Mouse (Mus musculus): ENCODE data around the gene Vmn1r86. TPM values are rescaled to one million over a fixed set of nuclear protein-coding genes. Genes with fewer than 3 reads are reported as not detected.
"Not testable (repeated sequence)": the region's sequence is repeated elsewhere in the genome, so short reads cannot be mapped to it uniquely, and the experiment has no call there.

The Vmn1r86 gene
- not detected in 2 replicates for polyA plus RNA-seq (2014; fragmentation: Nextera tagmentation; extraction: Ambion mirVana)

GRCm38 (mm10) chr7:13119817-13120216 is at the start of gene Vmn1r86:
TSS of gene Vmn1r86 (minus strand) at chr7:13119917.
- Histone ChIP-seq H3K9ac (ENCODE audit: low read length) (no peak within 1 kb of the TSS), H3K27me3 (replicated peaks; ENCODE audit: control insufficient read depth, insufficient read depth, low read length) (no peaks in the 10 kb centered on the region), H3K9me3 (ENCODE audit: control insufficient read depth, low read length) (no peaks in the 10 kb centered on the region), H3K27ac (ENCODE audit: low read depth) (no peak within 1 kb of the TSS), H3K4me1 (replicated peaks; ENCODE audit: control insufficient read depth, insufficient read depth, low read length) (no peaks in the 10 kb centered on the region), H3K4me3 (ENCODE audit: low read depth, low read length) (no peak within 1 kb of the TSS), H3K36me3 (ENCODE audit: control insufficient read depth, insufficient read depth, low read length) (no peaks in the 10 kb centered on the region), H3K4me2 (ENCODE audit: low read length) (no peak within 1 kb of the TSS)
- DNase-seq (ENCODE audit: low spot score) (no peak), ATAC-seq (replicated peaks; ENCODE audit: low FRiP score, low TSS enrichment, low read depth) (no peak)

GRCm38 (mm10) chr7:13159268-13159667 is 39.6 kb upstream of the Vmn1r86 start, which contains the start of gene Vmn1r88:
TSS of gene Vmn1r88 (plus strand) at chr7:13159568.
- no peaks in the 10 kb centered on the region for H3K36me3 ChIP-seq (ENCODE audit: control insufficient read depth, insufficient read depth, low read length)
- no peak for ATAC-seq (replicated peaks; ENCODE audit: low FRiP score, low TSS enrichment, low read depth)
- no peak within 1 kb of the TSS for H3K4me3 ChIP-seq (ENCODE audit: low read depth, low read length)
- no peak within 1 kb of the TSS for H3K9ac ChIP-seq (ENCODE audit: low read length)
- no peak within 1 kb of the TSS for H3K4me2 ChIP-seq (ENCODE audit: low read length)
- no peak within 1 kb of the TSS for H3K27ac ChIP-seq (ENCODE audit: low read depth)
- H3K27me3 ChIP-seq (replicated peaks; ENCODE audit: control insufficient read depth, insufficient read depth, low read length), result no peaks in the 10 kb centered on the region
- no peak for DNase-seq (ENCODE audit: low spot score)
- H3K4me1 ChIP-seq (replicated peaks; ENCODE audit: control insufficient read depth, insufficient read depth, low read length), result no peaks in the 10 kb centered on the region
- H3K9me3 ChIP-seq (ENCODE audit: control insufficient read depth, low read length), result no peaks in the 10 kb centered on the region

- Histone ChIP-seq H3K4me3 (ENCODE audit: low read depth, low read length) (no peak within 1 kb of the TSS), H3K4me2 (ENCODE audit: low read length) (no peak within 1 kb of the TSS), H3K36me3 (ENCODE audit: control insufficient read depth, insufficient read depth, low read length) (no peaks in the 10 kb centered on the region), H3K27ac (ENCODE audit: low read depth) (no peak within 1 kb of the TSS), H3K9ac (ENCODE audit: low read length) (no peak within 1 kb of the TSS), H3K27me3 (replicated peaks; ENCODE audit: control insufficient read depth, insufficient read depth, low read length) (no peaks in the 10 kb centered on the region), H3K4me1 (replicated peaks; ENCODE audit: control insufficient read depth, insufficient read depth, low read length) (no peaks in the 10 kb centered on the region), H3K9me3 (ENCODE audit: control insufficient read depth, low read length) (no peaks in the 10 kb centered on the region)
- DNase-seq (ENCODE audit: low spot score) (no peak), ATAC-seq (replicated peaks; ENCODE audit: low FRiP score, low TSS enrichment, low read depth) (no peak)
- WGBS, result 92% methylated on average over 1 of the region's 1 CpGs
These were observed 20.3 kb upstream of the Vmn1r86 start, which contains the start of gene Vmn1r87 for GRCm38 (mm10) chr7:13140057-13140456. TSS of gene Vmn1r87 (minus strand) at chr7:13140157.

GRCm38 (mm10) chr7:13137340-13137739 is 17.6 kb upstream of the Vmn1r86 start:
- H3K4me1 ChIP-seq (replicated peaks; ENCODE audit: control insufficient read depth, insufficient read depth, low read length), result no peaks in the 10 kb centered on the region
- H3K9me3 ChIP-seq (ENCODE audit: control insufficient read depth, low read length), result no peaks in the 10 kb centered on the region
- no peak overlapping the region for H3K4me3 ChIP-seq (ENCODE audit: low read depth, low read length)
- DNase-seq (ENCODE audit: low spot score), result no peak
- no peak overlapping the region for H3K9ac ChIP-seq (ENCODE audit: low read length)
- ATAC-seq (replicated peaks; ENCODE audit: low FRiP score, low TSS enrichment, low read depth), result no peak
- H3K27ac ChIP-seq (ENCODE audit: low read depth), result no peak overlapping the region
- H3K4me2 ChIP-seq (ENCODE audit: low read length), result no peak overlapping the region
- no peaks in the 10 kb centered on the region for H3K27me3 ChIP-seq (replicated peaks; ENCODE audit: control insufficient read depth, insufficient read depth, low read length)
- H3K36me3 ChIP-seq (ENCODE audit: control insufficient read depth, insufficient read depth, low read length), result no peaks in the 10 kb centered on the region

- no peaks in the 10 kb centered on the region for H3K4me1 ChIP-seq (replicated peaks; ENCODE audit: control insufficient read depth, insufficient read depth, low read length)
- ATAC-seq (replicated peaks; ENCODE audit: low FRiP score, low TSS enrichment, low read depth) (no peak), DNase-seq (ENCODE audit: low spot score) (no peak)
- H3K4me2 ChIP-seq (ENCODE audit: low read length), result no peak overlapping the region
- H3K4me3 ChIP-seq (ENCODE audit: low read depth, low read length), result no peak overlapping the region
- no peaks in the 10 kb centered on the region for H3K27me3 ChIP-seq (replicated peaks; ENCODE audit: control insufficient read depth, insufficient read depth, low read length)
- H3K36me3 ChIP-seq (ENCODE audit: control insufficient read depth, insufficient read depth, low read length), result no peaks in the 10 kb centered on the region
- no peak overlapping the region for H3K9ac ChIP-seq (ENCODE audit: low read length)
- H3K27ac ChIP-seq (ENCODE audit: low read depth), result no peak overlapping the region
- H3K9me3 ChIP-seq (ENCODE audit: control insufficient read depth, low read length), result no peaks in the 10 kb centered on the region
- 89% methylated on average over 2 of the region's 2 CpGs for WGBS
These were observed 12.1 kb upstream of the Vmn1r86 start for GRCm38 (mm10) chr7:13131856-13132255.

GRCm38 (mm10) chr7:13123554-13124153 is 3.9 kb upstream of the Vmn1r86 start:
- H3K9me3 ChIP-seq (ENCODE audit: control insufficient read depth, low read length); DNase-seq (ENCODE audit: low spot score); H3K27me3 ChIP-seq (replicated peaks; ENCODE audit: control insufficient read depth, insufficient read depth, low read length); H3K9ac ChIP-seq (ENCODE audit: low read length); H3K27ac ChIP-seq (ENCODE audit: low read depth); H3K4me1 ChIP-seq (replicated peaks; ENCODE audit: control insufficient read depth, insufficient read depth, low read length); H3K36me3 ChIP-seq (ENCODE audit: control insufficient read depth, insufficient read depth, low read length); H3K4me3 ChIP-seq (ENCODE audit: low read depth, low read length): not testable (repeated sequence)
- 0% methylated on average over 10 of the region's 34 CpGs for WGBS
- H3K4me2 ChIP-seq (ENCODE audit: low read length), result peak overlapping the region; percentile 37
- peak; percentile 85 for ATAC-seq (replicated peaks; ENCODE audit: low FRiP score, low TSS enrichment, low read depth)

- no peaks in the 10 kb centered on the region for H3K36me3 ChIP-seq (ENCODE audit: control insufficient read depth, insufficient read depth, low read length)
- H3K4me2 ChIP-seq (ENCODE audit: low read length), result no peak within 1 kb of the TSS
- H3K4me3 ChIP-seq (ENCODE audit: low read depth, low read length), result no peak within 1 kb of the TSS
- no peaks in the 10 kb centered on the region for H3K9me3 ChIP-seq (ENCODE audit: control insufficient read depth, low read length)
- no peaks in the 10 kb centered on the region for H3K27me3 ChIP-seq (replicated peaks; ENCODE audit: control insufficient read depth, insufficient read depth, low read length)
- ATAC-seq (replicated peaks; ENCODE audit: low FRiP score, low TSS enrichment, low read depth) (no peak), DNase-seq (ENCODE audit: low spot score) (no peak)
- WGBS, result 68% methylated on average over 3 of the region's 3 CpGs
- H3K4me1 ChIP-seq (replicated peaks; ENCODE audit: control insufficient read depth, insufficient read depth, low read length), result no peaks in the 10 kb centered on the region
- H3K9ac ChIP-seq (ENCODE audit: low read length), result no peak within 1 kb of the TSS
- no peak within 1 kb of the TSS for H3K27ac ChIP-seq (ENCODE audit: low read depth)
These were observed 24.6 kb downstream of the Vmn1r86 start, which contains the start of gene Vmn1r85 for GRCm38 (mm10) chr7:13095073-13095472. TSS of gene Vmn1r85 (minus strand) at chr7:13095173.

- Histone ChIP-seq H3K27ac (ENCODE audit: low read depth) (no peak overlapping the region), H3K9ac (ENCODE audit: low read length) (no peak overlapping the region), H3K4me1 (replicated peaks; ENCODE audit: control insufficient read depth, insufficient read depth, low read length) (no peaks in the 10 kb centered on the region), H3K9me3 (ENCODE audit: control insufficient read depth, low read length) (no peaks in the 10 kb centered on the region), H3K4me3 (ENCODE audit: low read depth, low read length) (no peak overlapping the region), H3K27me3 (replicated peaks; ENCODE audit: control insufficient read depth, insufficient read depth, low read length) (no peaks in the 10 kb centered on the region), H3K4me2 (ENCODE audit: low read length) (no peak overlapping the region), H3K36me3 (ENCODE audit: control insufficient read depth, insufficient read depth, low read length) (no peaks in the 10 kb centered on the region)
- 66% methylated on average over 5 of the region's 5 CpGs for WGBS
- ATAC-seq (replicated peaks; ENCODE audit: low FRiP score, low TSS enrichment, low read depth), result no peak
- no peak for DNase-seq (ENCODE audit: low spot score)
These were observed 47.4 kb downstream of the Vmn1r86 start for GRCm38 (mm10) chr7:13072293-13072692.

GRCm38 (mm10) chr7:13063399-13063798 is 56.3 kb downstream of the Vmn1r86 start:
- not testable (repeated sequence) for H3K27me3 ChIP-seq (replicated peaks; ENCODE audit: control insufficient read depth, insufficient read depth, low read length); ATAC-seq (replicated peaks; ENCODE audit: low FRiP score, low TSS enrichment, low read depth); H3K4me1 ChIP-seq (replicated peaks; ENCODE audit: control insufficient read depth, insufficient read depth, low read length); H3K9me3 ChIP-seq (ENCODE audit: control insufficient read depth, low read length); H3K36me3 ChIP-seq (ENCODE audit: control insufficient read depth, insufficient read depth, low read length); DNase-seq (ENCODE audit: low spot score); H3K9ac ChIP-seq (ENCODE audit: low read length); H3K4me3 ChIP-seq (ENCODE audit: low read depth, low read length); H3K4me2 ChIP-seq (ENCODE audit: low read length); H3K27ac ChIP-seq (ENCODE audit: low read depth)
- WGBS, result 71% methylated on average over 2 of the region's 2 CpGs
